Mouse (Mus musculus) lung, adult 2 months (tissue): ENCODE data around the gene Clpx.

ENCODE experiments used
- CTCF ChIP-seq: fragments of 200-500 bp; IDR thresholded peaks from 2 replicates; pipeline ENCODE4 v1.5.1; 2011; ENCODE audit warnings: mild to moderate bottlenecking, low read length, control low read depth; ENCODE audit not compliant: insufficient read depth
- POLR2A ChIP-seq: fragments of 200-500 bp; IDR thresholded peaks from 2 replicates; pipeline ENCODE4 v1.6.1; 2011; ENCODE audit warnings: low read depth, mild to moderate bottlenecking, control low read depth, low read length, borderline replicate concordance; ENCODE audit errors: extremely low read depth

- TF ChIP-seq POLR2A (no peak), CTCF (no peak)
Observed at GRCm38 (mm10) chr9:65299650-65300049, 5.6 kb downstream of the Clpx start.
